Mouse (Mus musculus): ENCODE results near the gene Bex3. TPM values are rescaled to one million over a fixed set of nuclear protein-coding genes. Genes with fewer than 3 reads are reported as not detected.
"Not testable (repeated sequence)": the region's sequence is repeated elsewhere in the genome, so short reads cannot be mapped to it uniquely, and the experiment has no call there.

Bex3 gene
- total and polyA plus RNA-seq, 3 experiments: 8.6 to 9.1 (median 8.7) TPM

- no peaks in the 10 kb centered on the region for H3K79me2 ChIP-seq (replicated peaks; ENCODE audit: control insufficient read depth, insufficient read depth, low read length)
Measured at GRCm38 (mm10) chrX:136245521-136246071, 24.5 kb upstream of the Bex3 start.

GRCm38 (mm10) chrX:136248811-136249210, 21.2 kb upstream of the Bex3 start:
- no peak overlapping the region for H3K4me3 ChIP-seq
- H3K4me1 ChIP-seq (ENCODE audit: control insufficient read depth, insufficient read depth, low read length): no peaks in the 10 kb centered on the region; the same call in 1 of the 2 replicates
- H3K27me3 ChIP-seq (ENCODE audit: control insufficient read depth, insufficient read depth, low read length): no peaks in the 10 kb centered on the region
- TF ChIP-seq POLR2A (IDR thresholded peaks at IDR 0.05; ENCODE audit: insufficient read depth, low read depth, low read length) (no peak), EP300 (IDR thresholded peaks at IDR 0.05; ENCODE audit: insufficient read depth, low read depth, low read length) (no peak), CTCF (IDR thresholded peaks at IDR 0.05) (no peak)
- no peak for DNase-seq
- intact Hi-C loops (cut with DNase I): loop anchor here (10.0 kb wide), 1 partner anchor 1654 kb away; no protein-coding TSS in a partner anchor
- H3K79me2 ChIP-seq (replicated peaks; ENCODE audit: control insufficient read depth, insufficient read depth, low read length): no peaks in the 10 kb centered on the region
- no peaks in the 10 kb centered on the region for H3K36me3 ChIP-seq (ENCODE audit: control insufficient read depth, insufficient read depth, low read length)
- no peak overlapping the region for H3K27ac ChIP-seq
- H3K9ac ChIP-seq (ENCODE audit: low read depth, low read length): no peak overlapping the region
- 46% methylated on average over 6 of the region's 6 CpGs for WGBS

More at GRCm38 (mm10) chrX:136245521-136246071, 24.5 kb upstream of the Bex3 start:
- peak; percentile 8 to 23 for DNase-seq
- peak overlapping the region; percentile 59 for H3K27ac ChIP-seq
- no peaks in the 10 kb centered on the region for H3K36me3 ChIP-seq (ENCODE audit: control insufficient read depth, insufficient read depth, low read length)
- peak overlapping the region; percentile 57 for H3K9ac ChIP-seq (ENCODE audit: low read depth, low read length)
- TF ChIP-seq POLR2A (IDR thresholded peaks at IDR 0.05; ENCODE audit: insufficient read depth, low read depth, low read length) (no peak), CTCF (IDR thresholded peaks at IDR 0.05) (no peak), EP300 (IDR thresholded peaks at IDR 0.05; ENCODE audit: insufficient read depth, low read depth, low read length) (no peak)
- H3K27me3 ChIP-seq (ENCODE audit: control insufficient read depth, insufficient read depth, low read length): no peaks in the 10 kb centered on the region
- peak overlapping the region; percentile 57 for H3K4me3 ChIP-seq
- no peaks in the 10 kb centered on the region; the same call in 1 of the 2 replicates for H3K4me1 ChIP-seq (ENCODE audit: control insufficient read depth, insufficient read depth, low read length)
- intact Hi-C loops (cut with DNase I): loop anchor here (10.0 kb wide), 1 partner anchor 1651 kb away; no protein-coding TSS in a partner anchor
- WGBS: 9% methylated on average over 12 of the region's 15 CpGs

- Histone ChIP-seq H3K79me2 (replicated peaks; ENCODE audit: control insufficient read depth, insufficient read depth, low read length) (no peaks in the 10 kb centered on the region), H3K27ac (no peak overlapping the region), H3K9ac (ENCODE audit: low read depth, low read length) (no peak overlapping the region), H3K27me3 (ENCODE audit: control insufficient read depth, insufficient read depth, low read length) (no peaks in the 10 kb centered on the region), H3K4me1 (ENCODE audit: control insufficient read depth, insufficient read depth, low read length) (no peaks in the 10 kb centered on the region), H3K36me3 (ENCODE audit: control insufficient read depth, insufficient read depth, low read length) (no peaks in the 10 kb centered on the region), H3K4me3 (no peak overlapping the region)
- WGBS: 72% methylated on average over 7 of the region's 7 CpGs
- DNase-seq: no peak
- TF ChIP-seq EP300 (IDR thresholded peaks at IDR 0.05; ENCODE audit: insufficient read depth, low read depth, low read length) (no peak), CTCF (IDR thresholded peaks at IDR 0.05) (no peak), POLR2A (IDR thresholded peaks at IDR 0.05; ENCODE audit: insufficient read depth, low read depth, low read length) (no peak)
- intact Hi-C loops (cut with DNase I): loop anchor here (10.0 kb wide), 1 partner anchor 1655 kb away; no protein-coding TSS in a partner anchor
Measured at GRCm38 (mm10) chrX:136249671-136250070, 20.4 kb upstream of the Bex3 start.

- no peak overlapping the region for H3K27ac ChIP-seq
- DNase-seq: no peak
- no peak for TF ChIP-seq CTCF (IDR thresholded peaks at IDR 0.05)
- TF ChIP-seq POLR2A (IDR thresholded peaks at IDR 0.05; ENCODE audit: insufficient read depth, low read depth, low read length): no peak
- no peak for TF ChIP-seq EP300 (IDR thresholded peaks at IDR 0.05; ENCODE audit: insufficient read depth, low read depth, low read length)
- no peaks in the 10 kb centered on the region for H3K4me1 ChIP-seq (ENCODE audit: control insufficient read depth, insufficient read depth, low read length)
- H3K79me2 ChIP-seq (replicated peaks; ENCODE audit: control insufficient read depth, insufficient read depth, low read length): no peaks in the 10 kb centered on the region
- no peak overlapping the region for H3K4me3 ChIP-seq
- H3K9ac ChIP-seq (ENCODE audit: low read depth, low read length): no peak overlapping the region
- 45% methylated on average over 6 of the region's 6 CpGs for WGBS
- no peaks in the 10 kb centered on the region for H3K36me3 ChIP-seq (ENCODE audit: control insufficient read depth, insufficient read depth, low read length)
- intact Hi-C loops (cut with DNase I): no loop called here
- no peaks in the 10 kb centered on the region for H3K27me3 ChIP-seq (ENCODE audit: control insufficient read depth, insufficient read depth, low read length)
Measured at GRCm38 (mm10) chrX:136252023-136252729, 17.9 kb upstream of the Bex3 start.

GRCm38 (mm10) chrX:136267720-136268119, 2.3 kb upstream of the Bex3 start:
- DNase-seq: no peak
- Histone ChIP-seq H3K79me2 (replicated peaks; ENCODE audit: control insufficient read depth, insufficient read depth, low read length) (no peaks in the 10 kb centered on the region), H3K27me3 (ENCODE audit: control insufficient read depth, insufficient read depth, low read length) (no peaks in the 10 kb centered on the region), H3K36me3 (ENCODE audit: control insufficient read depth, insufficient read depth, low read length) (no peaks in the 10 kb centered on the region), H3K4me1 (ENCODE audit: control insufficient read depth, insufficient read depth, low read length) (no peaks in the 10 kb centered on the region; the same call in 1 of the 2 replicates), H3K9ac (ENCODE audit: low read depth, low read length) (no peak overlapping the region), H3K4me3 (no peak overlapping the region), H3K27ac (no peak overlapping the region)
- TF ChIP-seq EP300 (IDR thresholded peaks at IDR 0.05; ENCODE audit: insufficient read depth, low read depth, low read length): no peak
- no peak for TF ChIP-seq CTCF (IDR thresholded peaks at IDR 0.05)
- no peak for TF ChIP-seq POLR2A (IDR thresholded peaks at IDR 0.05; ENCODE audit: insufficient read depth, low read depth, low read length)
- WGBS: 54% methylated on average over 5 of the region's 5 CpGs
- intact Hi-C loops (cut with DNase I): no loop called here

GRCm38 (mm10) chrX:136268173-136268572, 1.9 kb upstream of the Bex3 start:
- Histone ChIP-seq H3K9ac (ENCODE audit: low read depth, low read length) (no peak overlapping the region), H3K36me3 (ENCODE audit: control insufficient read depth, insufficient read depth, low read length) (no peaks in the 10 kb centered on the region), H3K4me3 (no peak overlapping the region), H3K79me2 (replicated peaks; ENCODE audit: control insufficient read depth, insufficient read depth, low read length) (no peaks in the 10 kb centered on the region), H3K27me3 (ENCODE audit: control insufficient read depth, insufficient read depth, low read length) (no peaks in the 10 kb centered on the region), H3K4me1 (ENCODE audit: control insufficient read depth, insufficient read depth, low read length) (no peaks in the 10 kb centered on the region; the same call in 1 of the 2 replicates), H3K27ac (no peak overlapping the region)
- TF ChIP-seq CTCF (IDR thresholded peaks at IDR 0.05): no peak
- TF ChIP-seq POLR2A (IDR thresholded peaks at IDR 0.05; ENCODE audit: insufficient read depth, low read depth, low read length): no peak
- no peak for TF ChIP-seq EP300 (IDR thresholded peaks at IDR 0.05; ENCODE audit: insufficient read depth, low read depth, low read length)
- WGBS: 77% methylated on average over 4 of the region's 4 CpGs
- intact Hi-C loops (cut with DNase I): no loop called here
- DNase-seq: no peak

- H3K79me2 ChIP-seq (replicated peaks; ENCODE audit: control insufficient read depth, insufficient read depth, low read length); intact Hi-C loops (cut with DNase I); H3K36me3 ChIP-seq (ENCODE audit: control insufficient read depth, insufficient read depth, low read length); H3K4me1 ChIP-seq (ENCODE audit: control insufficient read depth, insufficient read depth, low read length); H3K9ac ChIP-seq (ENCODE audit: low read depth, low read length); H3K4me3 ChIP-seq; H3K27me3 ChIP-seq (ENCODE audit: control insufficient read depth, insufficient read depth, low read length); DNase-seq; H3K27ac ChIP-seq: not testable (repeated sequence)
- WGBS: 38% methylated on average over 14 of the region's 60 CpGs
Measured at GRCm38 (mm10) chrX:136270393-136271111, 499 bp downstream of the Bex3 start.
